Comparison of ENCODE assay signal across 10 mouse cellular contexts in genomic region chr7:140078711-140079110, GRCm38 (mm10). TPM values are rescaled to one million over a fixed set of nuclear protein-coding genes. Genes with fewer than 3 reads are reported as not detected.
DNase-seq lines count a peak whose midpoint lies in the region; ATAC-seq and TF ChIP-seq lines count a peak whose summit lies in the region.
"Had no signal": no experiment of that assay in that cellular context is flagged by ENCODE, and none has a peak within 500 bp of the region (broad histone marks: within the 10 kb centered on the region; RNA-seq: fewer than 3 reads in every experiment).

No protein-coding gene starts in this region.

- H3K36me3 ChIP-seq in heart, adult 2 months (ENCODE audit: control insufficient read depth, insufficient read depth, low read length), result no peaks in the 10 kb centered on the region
- no peaks in the 10 kb centered on the region for H3K36me3 ChIP-seq in heart, embryonic 11.5 days (ENCODE audit: control insufficient read depth, insufficient read depth, low read length)
- H3K36me3 ChIP-seq in midbrain, embryonic 10.5 days, result no peaks in the 10 kb centered on the region
- H3K36me3 ChIP-seq: lung, embryonic 15.5 days had no signal

- no peak for TF ChIP-seq POLR2A in heart, adult 2 months (IDR thresholded peaks at IDR 0.05; ENCODE audit: insufficient read depth, low read depth, low read length)
- TF ChIP-seq POLR2A in bone marrow macrophage, adult 2 months (IDR thresholded peaks at IDR 0.05; ENCODE audit: borderline replicate concordance, low read depth, low read length), result no peak

- intact Hi-C loops in heart, adult 2 months (cut with DNase I), result loop anchor here (1.0 to 5.0 kb wide), 2 partner anchors 63 to 749 kb away; no protein-coding TSS in a partner anchor

- TF ChIP-seq EP300 in heart, adult 2 months (IDR thresholded peaks at IDR 0.05; ENCODE audit: insufficient read depth, low read depth, low read length), result peak; percentile 44; the same call in 1 of the 2 replicates

- H3K79me2 ChIP-seq in heart, adult 2 months (replicated peaks; ENCODE audit: control insufficient read depth, insufficient read depth, low read length), result no peaks in the 10 kb centered on the region

- DNase-seq in heart, adult 2 months, result peak; percentile 58 to 74
- peak; percentile 84 for DNase-seq in CD4-positive, CD25-positive, alpha-beta regulatory T cell, adult 2 months (ENCODE audit: low read depth, low spot score)
- peak; percentile 49 for DNase-seq in fibroblast of lung, adult 2 months (ENCODE audit: low read depth)
- peak; percentile 50 to 74 for DNase-seq in layer of hippocampus, postnatal 14 days (ENCODE audit: low spot score in 2 of 2)
- DNase-seq in midbrain, embryonic 10.5 days (ENCODE audit: low spot score), result peak; percentile 73
- peak; percentile 39 to 72 for DNase-seq in spleen, postnatal 4 days (ENCODE audit: low spot score in 2 of 2)

- H3K4me3 ChIP-seq in heart, adult 2 months, result no peak overlapping the region
- no peak overlapping the region for H3K4me3 ChIP-seq in heart, embryonic 11.5 days (ENCODE audit: low read depth, low read length)
- H3K4me3 ChIP-seq in bone marrow macrophage, adult 2 months (ENCODE audit: insufficient read depth, low read length), result no peak overlapping the region
- H3K4me3 ChIP-seq in midbrain, embryonic 10.5 days, result no peak overlapping the region
- H3K4me3 ChIP-seq: lung, embryonic 15.5 days had no signal

- WGBS in heart, adult 2 months, result 7% methylated on average over 5 of the region's 5 CpGs
- 8% methylated on average over 5 of the region's 5 CpGs for WGBS in heart, embryonic 11.5 days (ENCODE audit: insufficient replicate concordance)
- WGBS in midbrain, embryonic 10.5 days, result 7% methylated on average over 5 of the region's 5 CpGs

- H3K9me3 ChIP-seq in heart, embryonic 11.5 days (replicated peaks; ENCODE audit: control insufficient read depth, low read length), result no peaks in the 10 kb centered on the region
- H3K9me3 ChIP-seq in midbrain, embryonic 10.5 days (replicated peaks), result no peaks in the 10 kb centered on the region
- H3K9me3 ChIP-seq: lung, embryonic 15.5 days had no signal

- H3K27me3 ChIP-seq in heart, adult 2 months (ENCODE audit: control insufficient read depth, insufficient read depth, low read length), result peaks cover 2% of the 10 kb centered on the region; the same call in 1 of the 2 replicates
- H3K27me3 ChIP-seq in heart, embryonic 11.5 days (ENCODE audit: control insufficient read depth, insufficient read depth, low read length), result peaks cover 44% of the 10 kb centered on the region
- peaks cover 51% of the 10 kb centered on the region for H3K27me3 ChIP-seq in midbrain, embryonic 10.5 days (ENCODE audit: low read depth, poor library complexity, severe bottlenecking)

- H3K4me1 ChIP-seq in heart, adult 2 months (ENCODE audit: control insufficient read depth, insufficient read depth, low read length), result no peaks in the 10 kb centered on the region
- no peaks in the 10 kb centered on the region for H3K4me1 ChIP-seq in heart, embryonic 11.5 days (ENCODE audit: control insufficient read depth, insufficient read depth, low read length)
- H3K4me1 ChIP-seq in bone marrow macrophage, adult 2 months (ENCODE audit: control insufficient read depth, insufficient read depth, low read length), result peaks cover 7% of the 10 kb centered on the region
- peaks cover 35% of the 10 kb centered on the region for H3K4me1 ChIP-seq in midbrain, embryonic 10.5 days
- H3K4me1 ChIP-seq: lung, embryonic 15.5 days had no signal

- no peak overlapping the region for H3K27ac ChIP-seq in heart, adult 2 months
- no peak overlapping the region for H3K27ac ChIP-seq in heart, embryonic 11.5 days (ENCODE audit: low read depth, low read length)
- H3K27ac ChIP-seq in bone marrow macrophage, adult 2 months (ENCODE audit: insufficient read depth, low read depth, low read length), result no peak overlapping the region
- no peak overlapping the region for H3K27ac ChIP-seq in midbrain, embryonic 10.5 days (replicated peaks)
- H3K27ac ChIP-seq: lung, embryonic 15.5 days had no signal

- peak; percentile 91 for TF ChIP-seq CTCF in heart, adult 2 months (IDR thresholded peaks at IDR 0.05)
- TF ChIP-seq CTCF in bone marrow macrophage, adult 2 months (IDR thresholded peaks at IDR 0.05; ENCODE audit: low read depth, low read length), result peak; percentile 71

- no peak overlapping the region for H3K4me2 ChIP-seq in heart, embryonic 11.5 days
- H3K4me2 ChIP-seq: lung, embryonic 15.5 days had no signal

- no peak overlapping the region for H3K9ac ChIP-seq in heart, adult 2 months (ENCODE audit: low read depth, low read length)
- H3K9ac ChIP-seq in heart, embryonic 11.5 days (ENCODE audit: low read depth, low read length), result no peak overlapping the region
- H3K9ac ChIP-seq: lung, embryonic 15.5 days had no signal

- no peak for ATAC-seq in heart, embryonic 11.5 days (replicated peaks; ENCODE audit: insufficient number of reproducible peaks, low FRiP score, low TSS enrichment)

RNA-seq across cellular contexts. Expression of gene Caly, which starts 3.6 kb away (rescaled TPM):
- total RNA-seq in heart, adult 2 months (2021), result under 1 TPM in 1 of 2 experiments, not detected in 1; 0.23 TPM
- 0.10 and 0.53 TPM in 2 replicates for polyA plus RNA-seq in heart, adult 2 months (2012; rRNA removed)
- polyA plus RNA-seq in heart, embryonic 11.5 days (2014; fragmentation: Nextera tagmentation; extraction: Ambion mirVana), result 0.24 and 0.54 TPM in 2 replicates
- not detected in 2 replicates for polyA plus RNA-seq in bone marrow macrophage, adult 2 months (2012; ENCODE audit: insufficient read depth, insufficient read length, missing spikeins)
- 100 to 1,000 TPM; 203 to 219 TPM for total RNA-seq in layer of hippocampus, postnatal 14 days (2021)
- 2.0 and 4.7 TPM in 2 replicates for polyA plus RNA-seq in midbrain, embryonic 10.5 days (2016; fragmentation: Nextera tagmentation; extraction: Ambion mirVana)

RNA-seq across cellular contexts. Expression of gene Prap1, which starts 14.5 kb away (rescaled TPM):
- not detected for total RNA-seq in heart, adult 2 months (2021)
- 0.27 TPM in 1 of 2 replicates, not detected in the other for polyA plus RNA-seq in heart, adult 2 months (2012; rRNA removed)
- not detected in 2 replicates for polyA plus RNA-seq in heart, embryonic 11.5 days (2014; fragmentation: Nextera tagmentation; extraction: Ambion mirVana)
- not detected in 2 replicates for polyA plus RNA-seq in bone marrow macrophage, adult 2 months (2012; ENCODE audit: insufficient read depth, insufficient read length, missing spikeins)
- not detected for total RNA-seq in layer of hippocampus, postnatal 14 days (2021)
- polyA plus RNA-seq in midbrain, embryonic 10.5 days (2016; fragmentation: Nextera tagmentation; extraction: Ambion mirVana), result not detected in 2 replicates
- total RNA-seq: adrenal gland, postnatal 4 days had no signal
- polyA plus RNA-seq: lung, embryonic 15.5 days had no signal

RNA-seq across cellular contexts. Expression of gene Fuom, which starts 23.5 kb away (rescaled TPM):
- total RNA-seq in heart, adult 2 months (2021), result 10 to 100 TPM; 71.5 to 83.4 TPM
- polyA plus RNA-seq in heart, adult 2 months (2012; rRNA removed), result 101 and 120 TPM in 2 replicates
- polyA plus RNA-seq in heart, embryonic 11.5 days (2014; fragmentation: Nextera tagmentation; extraction: Ambion mirVana), result 69.3 and 71.7 TPM in 2 replicates
- polyA plus RNA-seq in bone marrow macrophage, adult 2 months (2012; ENCODE audit: insufficient read depth, insufficient read length, missing spikeins), result 19.0 and 22.5 TPM in 2 replicates
- 10 to 100 TPM; 37.6 to 37.8 TPM for total RNA-seq in layer of hippocampus, postnatal 14 days (2021)
- polyA plus RNA-seq in midbrain, embryonic 10.5 days (2016; fragmentation: Nextera tagmentation; extraction: Ambion mirVana), result 10.9 and 12.8 TPM in 2 replicates

RNA-seq across cellular contexts. Expression of gene Msx3, which starts 29.8 kb away (rescaled TPM):
- total RNA-seq in heart, adult 2 months (2021), result not detected
- polyA plus RNA-seq in heart, adult 2 months (2012; rRNA removed), result not detected in 2 replicates
- polyA plus RNA-seq in heart, embryonic 11.5 days (2014; fragmentation: Nextera tagmentation; extraction: Ambion mirVana), result 0.14 TPM in 1 of 2 replicates, not detected in the other
- not detected in 2 replicates for polyA plus RNA-seq in bone marrow macrophage, adult 2 months (2012; ENCODE audit: insufficient read depth, insufficient read length, missing spikeins)
- under 1 TPM; 0.37 to 0.64 TPM for total RNA-seq in layer of hippocampus, postnatal 14 days (2021)
- polyA plus RNA-seq in midbrain, embryonic 10.5 days (2016; fragmentation: Nextera tagmentation; extraction: Ambion mirVana), result 5.1 and 16.6 TPM in 2 replicates
- total RNA-seq: adrenal gland, postnatal 4 days had no signal
- polyA plus RNA-seq: lung, embryonic 15.5 days had no signal

RNA-seq across cellular contexts. Expression of gene Paox, which starts 36.9 kb away (rescaled TPM):
- total RNA-seq in heart, adult 2 months (2021), result 1 to 10 TPM; 3.0 to 3.4 TPM
- polyA plus RNA-seq in heart, adult 2 months (2012; rRNA removed), result 5.2 TPM in 2 replicates
- 17.1 and 19.0 TPM in 2 replicates for polyA plus RNA-seq in heart, embryonic 11.5 days (2014; fragmentation: Nextera tagmentation; extraction: Ambion mirVana)
- 20.1 and 25.9 TPM in 2 replicates for polyA plus RNA-seq in bone marrow macrophage, adult 2 months (2012; ENCODE audit: insufficient read depth, insufficient read length, missing spikeins)
- 1 to 10 TPM; 3.8 to 6.1 TPM for total RNA-seq in layer of hippocampus, postnatal 14 days (2021)
- 15.8 and 18.5 TPM in 2 replicates for polyA plus RNA-seq in midbrain, embryonic 10.5 days (2016; fragmentation: Nextera tagmentation; extraction: Ambion mirVana)
